Mouse (Mus musculus) hindbrain, embryonic 13.5 days (tissue): ENCODE measurements at regions not wholly inside any gene's neighbourhood (a gene's known extent, or its start where the extent isn't known, plus 50 kb on each side); places are given as distances from the start of the nearest gene placed in this dataset.
A peak's percentile ranks its signal among the peaks of the same experiment; 100 is the strongest.

ENCODE experiments used
- ATAC-seq: fragments of 200-750 bp; cut with Nextera tagmentation; 2 replicates; pipeline ENCODE4 v1.8.0; 2017; ENCODE audit warnings: moderate TSS enrichment; ENCODE audit not compliant: low FRiP score
- H3K27ac ChIP-seq: fragments of 300-500 bp; sonication (generic); 2 replicates; pipeline ENCODE4 v1.5.1; 2015; ENCODE audit warnings: inconsistent platforms, mild to moderate bottlenecking, moderate library complexity
- H3K27me3 ChIP-seq: fragments of 300-500 bp; sonication (generic); 2 replicates; pipeline ENCODE4 v1.6.1; 2015; ENCODE audit warnings: mild to moderate bottlenecking, inconsistent platforms
- H3K36me3 ChIP-seq: fragments of 300-500 bp; sonication (generic); 2 replicates; pipeline ENCODE4 v1.6.1; 2015; ENCODE audit warnings: mild to moderate bottlenecking, inconsistent platforms
- H3K4me1 ChIP-seq: fragments of 300-500 bp; sonication (generic); replicated peaks from 2 replicates; pipeline ENCODE4 v1.6.1; 2015; ENCODE audit warnings: inconsistent platforms
- H3K4me2 ChIP-seq: fragments of 300-500 bp; sonication (generic); 2 replicates; pipeline ENCODE4 v1.6.1; 2015; ENCODE audit warnings: inconsistent platforms, mild to moderate bottlenecking, moderate library complexity
- H3K4me3 ChIP-seq: fragments of 300-500 bp; sonication (generic); 2 replicates; pipeline ENCODE4 v1.5.1; 2015; ENCODE audit warnings: mild to moderate bottlenecking, inconsistent platforms
- H3K9ac ChIP-seq: fragments of 300-500 bp; sonication (generic); 2 replicates; pipeline ENCODE4 v1.6.1; 2015; ENCODE audit warnings: mild to moderate bottlenecking, inconsistent platforms
- H3K9me3 ChIP-seq: fragments of 300-500 bp; sonication (generic); 2 replicates; pipeline ENCODE4 v1.6.1; 2016; ENCODE audit warnings: inconsistent platforms
- WGBS: fragments of 180-500 bp; shearing (Covaris S2); methylation state at CpG from one replicate; pipeline ENCODE4 v1.1.7; 2015; 5-methylcytosine and 5-hydroxymethylcytosine counted together

GRCm38 (mm10) chr13:115655134-115655533 is 553.4 kb upstream of the Itga1 start:
- 81% methylated on average over 6 of the region's 6 CpGs for WGBS
- Histone ChIP-seq H3K9me3 (no peaks in the 10 kb centered on the region), H3K27me3 (no peaks in the 10 kb centered on the region), H3K36me3 (no peaks in the 10 kb centered on the region), H3K4me2 (no peak overlapping the region), H3K9ac (no peak overlapping the region), H3K4me3 (no peak overlapping the region), H3K27ac (no peak overlapping the region), H3K4me1 (no peaks in the 10 kb centered on the region)
- ATAC-seq: no peak

GRCm38 (mm10) chr13:115652935-115653334 is 551.2 kb upstream of the Itga1 start:
- Histone ChIP-seq H3K9me3 (no peaks in the 10 kb centered on the region), H3K4me2 (no peak overlapping the region), H3K4me3 (no peak overlapping the region), H3K36me3 (no peaks in the 10 kb centered on the region), H3K9ac (no peak overlapping the region), H3K27ac (no peak overlapping the region), H3K4me1 (no peaks in the 10 kb centered on the region), H3K27me3 (no peaks in the 10 kb centered on the region)
- no peak for ATAC-seq
- 37% methylated on average over 2 of the region's 2 CpGs for WGBS

GRCm38 (mm10) chr13:115652352-115652751 is 550.6 kb upstream of the Itga1 start:
- 79% methylated on average over 1 of the region's 1 CpGs for WGBS
- ATAC-seq: no peak

GRCm38 (mm10) chr13:115631410-115632105 is 529.8 kb upstream of the Itga1 start:
- Histone ChIP-seq H3K4me3 (no peak overlapping the region), H3K9me3 (no peaks in the 10 kb centered on the region), H3K9ac (no peak overlapping the region), H3K4me1 (0 out of 2 replicates have a peak, but pooled peaks cover 7% of the 10 kb centered on the region), H3K4me2 (no peak overlapping the region), H3K36me3 (no peaks in the 10 kb centered on the region), H3K27me3 (peaks cover 24% of the 10 kb centered on the region), H3K27ac (no peak overlapping the region)
- ATAC-seq: peak; percentile 63
- 30% methylated on average over 10 of the region's 10 CpGs for WGBS

More at GRCm38 (mm10) chr13:115652352-115652751, 550.6 kb upstream of the Itga1 start:
- H3K27me3 ChIP-seq: no peaks in the 10 kb centered on the region
- no peak overlapping the region for H3K9ac ChIP-seq
- H3K4me1 ChIP-seq: no peaks in the 10 kb centered on the region
- H3K4me3 ChIP-seq: no peak overlapping the region
- H3K9me3 ChIP-seq: no peaks in the 10 kb centered on the region
- H3K36me3 ChIP-seq: no peaks in the 10 kb centered on the region
- H3K27ac ChIP-seq: no peak overlapping the region
- H3K4me2 ChIP-seq: no peak overlapping the region

GRCm38 (mm10) chr13:115630603-115631002 is 528.8 kb upstream of the Itga1 start:
- H3K9ac ChIP-seq: no peak overlapping the region
- no peaks in the 10 kb centered on the region for H3K9me3 ChIP-seq
- no peak overlapping the region for H3K4me3 ChIP-seq
- WGBS: 59% methylated on average over 2 of the region's 2 CpGs
- no peak for ATAC-seq
- no peak overlapping the region for H3K4me2 ChIP-seq
- 0 out of 2 replicates have a peak, but pooled peaks cover 7% of the 10 kb centered on the region for H3K4me1 ChIP-seq
- H3K27ac ChIP-seq: no peak overlapping the region
- H3K27me3 ChIP-seq: peaks cover 32% of the 10 kb centered on the region
- H3K36me3 ChIP-seq: no peaks in the 10 kb centered on the region

GRCm38 (mm10) chr13:115613174-115613573 is 511.4 kb upstream of the Itga1 start:
- no peaks in the 10 kb centered on the region for H3K9me3 ChIP-seq
- H3K9ac ChIP-seq: no peak overlapping the region
- no peak overlapping the region for H3K4me2 ChIP-seq
- ATAC-seq: no peak
- WGBS: 64% methylated on average over 6 of the region's 6 CpGs
- no peaks in the 10 kb centered on the region for H3K4me1 ChIP-seq
- no peak overlapping the region for H3K27ac ChIP-seq
- H3K4me3 ChIP-seq: no peak overlapping the region
- H3K27me3 ChIP-seq: no peaks in the 10 kb centered on the region
- no peaks in the 10 kb centered on the region for H3K36me3 ChIP-seq

GRCm38 (mm10) chr13:115606441-115606840 is 504.7 kb upstream of the Itga1 start:
- no peaks in the 10 kb centered on the region for H3K36me3 ChIP-seq
- no peaks in the 10 kb centered on the region for H3K27me3 ChIP-seq
- H3K9ac ChIP-seq: no peak overlapping the region
- H3K27ac ChIP-seq: no peak overlapping the region
- no peak for ATAC-seq
- no peaks in the 10 kb centered on the region for H3K4me1 ChIP-seq
- 97% methylated on average over 8 of the region's 8 CpGs for WGBS
- H3K4me3 ChIP-seq: no peak overlapping the region
- no peak overlapping the region for H3K4me2 ChIP-seq
- no peaks in the 10 kb centered on the region for H3K9me3 ChIP-seq

- no peak for ATAC-seq
- H3K9ac ChIP-seq: no peak overlapping the region
- no peak overlapping the region for H3K27ac ChIP-seq
- H3K4me3 ChIP-seq: no peak overlapping the region
- H3K27me3 ChIP-seq: no peaks in the 10 kb centered on the region
- H3K4me2 ChIP-seq: no peak overlapping the region
- H3K9me3 ChIP-seq: no peaks in the 10 kb centered on the region
- 86% methylated on average over 5 of the region's 5 CpGs for WGBS
- H3K36me3 ChIP-seq: no peaks in the 10 kb centered on the region
- H3K4me1 ChIP-seq: no peaks in the 10 kb centered on the region
These were observed 493.4 kb upstream of the Itga1 start for GRCm38 (mm10) chr13:115595126-115595671.

GRCm38 (mm10) chr13:115575967-115576366 is 474.2 kb upstream of the Itga1 start:
- no peaks in the 10 kb centered on the region for H3K4me1 ChIP-seq
- no peaks in the 10 kb centered on the region for H3K9me3 ChIP-seq
- H3K4me3 ChIP-seq: no peak overlapping the region
- 84% methylated on average over 3 of the region's 3 CpGs for WGBS
- no peak overlapping the region for H3K4me2 ChIP-seq
- no peaks in the 10 kb centered on the region for H3K36me3 ChIP-seq
- ATAC-seq: no peak
- H3K27me3 ChIP-seq: no peaks in the 10 kb centered on the region
- no peak overlapping the region for H3K27ac ChIP-seq
- H3K9ac ChIP-seq: no peak overlapping the region

GRCm38 (mm10) chr13:115575052-115575891 is 473.5 kb upstream of the Itga1 start:
- Histone ChIP-seq H3K4me1 (no peaks in the 10 kb centered on the region), H3K4me2 (no peak overlapping the region), H3K27ac (no peak overlapping the region), H3K4me3 (no peak overlapping the region), H3K36me3 (no peaks in the 10 kb centered on the region), H3K9ac (no peak overlapping the region), H3K27me3 (no peaks in the 10 kb centered on the region), H3K9me3 (no peaks in the 10 kb centered on the region)
- ATAC-seq: no peak
- WGBS: 71% methylated on average over 6 of the region's 6 CpGs

- Histone ChIP-seq H3K4me1 (no peaks in the 10 kb centered on the region), H3K4me3 (no peak overlapping the region), H3K27me3 (no peaks in the 10 kb centered on the region), H3K36me3 (no peaks in the 10 kb centered on the region), H3K27ac (no peak overlapping the region), H3K9ac (no peak overlapping the region), H3K9me3 (no peaks in the 10 kb centered on the region), H3K4me2 (no peak overlapping the region)
- WGBS: 82% methylated on average over 3 of the region's 3 CpGs
- no peak for ATAC-seq
These were observed 439.4 kb upstream of the Itga1 start for GRCm38 (mm10) chr13:115541167-115541566.

- Histone ChIP-seq H3K9ac (no peak overlapping the region), H3K4me1 (no peaks in the 10 kb centered on the region), H3K9me3 (no peaks in the 10 kb centered on the region), H3K4me3 (no peak overlapping the region), H3K4me2 (no peak overlapping the region), H3K27me3 (no peaks in the 10 kb centered on the region), H3K36me3 (no peaks in the 10 kb centered on the region), H3K27ac (no peak overlapping the region)
- ATAC-seq: no peak
- WGBS: 87% methylated on average over 3 of the region's 3 CpGs
These were observed 434.1 kb upstream of the Itga1 start for GRCm38 (mm10) chr13:115535900-115536299.
